Mouse (Mus musculus): Measurements from ENCODE around the gene Cpt1a.

DNA sequence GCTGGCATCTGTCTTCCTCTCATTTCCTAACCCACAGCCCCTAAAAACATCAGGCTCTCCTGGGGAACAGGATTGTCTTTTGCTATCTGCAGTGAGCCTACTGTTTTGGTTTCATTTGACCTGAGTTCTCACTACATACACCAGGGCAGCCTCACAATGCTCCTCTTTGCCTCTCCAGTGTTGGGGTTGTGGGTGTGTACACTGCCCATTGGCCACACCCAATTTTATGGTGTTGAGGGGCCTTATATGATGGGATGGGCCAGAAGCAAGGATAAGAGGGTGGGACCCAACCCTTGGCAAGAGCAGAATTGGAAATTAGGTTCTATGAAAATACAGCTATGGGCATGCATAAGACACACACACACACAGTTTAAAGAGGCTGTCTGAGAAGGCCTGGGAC is 25.1 kb upstream of the Cpt1a start:
- TF ChIP-seq CTCF (IDR thresholded peaks at IDR 0.05; ENCODE audit: borderline replicate concordance, extremely low read depth, insufficient read depth, insufficient read length) (no peak), POLR2A (IDR thresholded peaks at IDR 0.05; ENCODE audit: borderline replicate concordance, extremely low read depth, insufficient read depth, insufficient read length, poor library complexity, severe bottlenecking) (no peak)

All from brain, embryonic 14.5 days (tissue).